Mouse (Mus musculus): ENCODE results near the gene Arid1b. TPM values are rescaled to one million over a fixed set of nuclear protein-coding genes. Genes with fewer than 3 reads are reported as not detected.

Arid1b gene
- total and polyA plus RNA-seq, 3 experiments = 11.6 to 49.1 (median 32.4) TPM

DNA sequence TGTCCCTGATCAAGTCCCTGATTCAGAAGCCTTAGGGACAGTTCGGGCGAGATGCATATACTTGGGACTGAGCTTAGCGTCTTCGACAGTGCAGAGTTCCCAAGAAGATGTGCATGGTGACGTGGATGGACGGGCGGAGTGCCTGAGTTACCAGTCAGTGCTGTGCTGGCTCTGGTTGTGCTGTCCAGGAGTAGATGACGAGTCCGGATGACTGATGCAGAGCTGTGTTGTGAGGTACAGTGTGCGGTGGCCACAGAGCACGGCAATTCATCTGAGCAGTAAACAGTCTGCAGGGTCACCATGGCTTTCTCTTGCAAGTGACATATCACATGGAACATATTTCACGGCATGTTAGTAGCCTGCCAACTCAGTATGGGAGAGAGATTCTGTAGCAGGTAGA, 176.2 kb downstream of the Arid1b start:
- no peak for TF ChIP-seq CTCF (IDR thresholded peaks at IDR 0.05; ENCODE audit: low read depth, low read length)
- no peak for TF ChIP-seq GATA1 (IDR thresholded peaks at IDR 0.05; ENCODE audit: borderline replicate concordance, low read length)
- peaks cover 28% of the 10 kb centered on the region for H3K36me3 ChIP-seq (replicated peaks)
- H3K27me3 ChIP-seq (ENCODE audit: insufficient read depth, low read length) = no peaks in the 10 kb centered on the region
- peaks cover 2% of the 10 kb centered on the region; the same call in 1 of the 2 replicates for H3K4me1 ChIP-seq (ENCODE audit: insufficient read depth, low read depth, low read length)
- no peak overlapping the region for H3K4me3 ChIP-seq (ENCODE audit: low read depth, low read length)
- H3K9me3 ChIP-seq (replicated peaks) = no peaks in the 10 kb centered on the region
- DNase-seq (ENCODE audit: low spot score) (no peak), ATAC-seq (ENCODE audit: extremely low read depth, insufficient number of reproducible peaks, low FRiP score, poor library complexity, severe bottlenecking) (no peak)

DNA sequence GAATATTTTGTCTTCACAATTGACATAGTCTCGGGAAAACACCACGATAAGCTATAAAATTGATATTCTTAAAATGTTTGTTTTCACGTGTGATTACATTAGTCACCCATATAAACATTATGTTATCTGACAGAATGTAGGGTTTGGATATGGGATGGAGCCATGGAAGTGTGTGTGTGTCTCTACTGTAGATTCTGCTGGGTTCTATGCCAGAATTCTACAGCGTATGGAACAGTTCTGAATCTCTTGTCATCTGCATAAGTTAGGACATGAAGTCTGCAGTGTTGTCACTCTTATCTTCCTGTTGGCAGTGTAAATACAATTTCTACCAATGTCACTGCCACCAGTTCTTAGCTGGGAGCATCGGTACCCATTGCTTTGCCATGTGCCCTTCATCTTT, 177.3 kb downstream of the Arid1b start:
- no peaks in the 10 kb centered on the region for H3K27me3 ChIP-seq (ENCODE audit: insufficient read depth, low read length)
- TF ChIP-seq GATA2 (IDR thresholded peaks at IDR 0.05; ENCODE audit: borderline replicate concordance, low read depth, low read length) (no peak), CTCF (IDR thresholded peaks at IDR 0.05; ENCODE audit: low read depth, low read length) (no peak), POLR2AphosphoS5 (IDR thresholded peaks at IDR 0.05; ENCODE audit: insufficient replicate concordance, low read depth, low read length) (no peak), TAL1 (conservative IDR thresholded peaks at IDR 0.05; ENCODE audit: low read depth, low read length) (no peak), GATA1 (IDR thresholded peaks at IDR 0.05; ENCODE audit: borderline replicate concordance, low read length) (no peak)
- ATAC-seq (ENCODE audit: extremely low read depth, insufficient number of reproducible peaks, low FRiP score, poor library complexity, severe bottlenecking) = no peak
- no peak for DNase-seq (ENCODE audit: low spot score)
- peaks cover 26% of the 10 kb centered on the region for H3K36me3 ChIP-seq (replicated peaks)
- no peaks in the 10 kb centered on the region for H3K9me3 ChIP-seq (replicated peaks)
- H3K4me1 ChIP-seq (ENCODE audit: insufficient read depth, low read depth, low read length) = no peaks in the 10 kb centered on the region; the same call in 1 of the 2 replicates
- no peak overlapping the region for H3K4me3 ChIP-seq (ENCODE audit: low read depth, low read length)

DNA sequence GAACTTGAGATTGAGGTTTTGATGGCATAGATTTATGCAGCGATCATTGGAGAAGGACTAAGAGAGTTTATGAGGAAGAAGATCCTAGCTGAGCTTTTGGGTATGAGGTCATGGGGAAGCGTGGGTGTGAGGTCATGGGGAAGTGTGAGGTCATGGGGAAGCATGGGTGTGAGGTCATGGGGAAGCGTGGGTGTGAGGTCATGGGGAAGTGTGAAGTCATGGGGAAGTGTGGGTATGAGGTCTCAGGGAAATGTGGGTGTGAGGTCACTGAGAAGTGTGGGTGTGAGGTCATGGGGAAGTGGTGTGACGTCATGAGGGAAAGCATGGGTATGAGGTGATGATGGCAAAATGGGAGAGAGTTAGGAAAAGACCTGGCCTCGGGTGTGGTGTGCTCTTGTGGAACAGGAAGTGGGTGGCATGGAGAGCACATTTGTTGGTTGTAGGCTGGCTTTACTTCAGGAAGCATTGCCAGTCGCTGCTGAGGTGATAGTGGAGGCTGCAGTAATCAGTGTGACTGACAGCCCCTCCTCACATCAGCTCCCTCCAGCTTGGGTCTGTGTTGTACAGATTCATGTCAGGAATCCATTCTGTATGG, 180.4 kb downstream of the Arid1b start:
- TF ChIP-seq TAL1 (conservative IDR thresholded peaks at IDR 0.05; ENCODE audit: low read depth, low read length) (no peak), POLR2AphosphoS5 (IDR thresholded peaks at IDR 0.05; ENCODE audit: insufficient replicate concordance, low read depth, low read length) (no peak), GATA2 (IDR thresholded peaks at IDR 0.05; ENCODE audit: borderline replicate concordance, low read depth, low read length) (no peak)
- ATAC-seq (ENCODE audit: extremely low read depth, insufficient number of reproducible peaks, low FRiP score, poor library complexity, severe bottlenecking) = no peak
- Histone ChIP-seq H3K4me1 (ENCODE audit: insufficient read depth, low read depth, low read length) (no peaks in the 10 kb centered on the region; the same call in 1 of the 2 replicates), H3K4me3 (ENCODE audit: low read depth, low read length) (no peak overlapping the region), H3K9me3 (replicated peaks) (no peaks in the 10 kb centered on the region), H3K27me3 (ENCODE audit: insufficient read depth, low read length) (no peaks in the 10 kb centered on the region), H3K36me3 (replicated peaks) (peaks cover 40% of the 10 kb centered on the region)
- DNase-seq (ENCODE audit: low spot score) = no peak

DNA sequence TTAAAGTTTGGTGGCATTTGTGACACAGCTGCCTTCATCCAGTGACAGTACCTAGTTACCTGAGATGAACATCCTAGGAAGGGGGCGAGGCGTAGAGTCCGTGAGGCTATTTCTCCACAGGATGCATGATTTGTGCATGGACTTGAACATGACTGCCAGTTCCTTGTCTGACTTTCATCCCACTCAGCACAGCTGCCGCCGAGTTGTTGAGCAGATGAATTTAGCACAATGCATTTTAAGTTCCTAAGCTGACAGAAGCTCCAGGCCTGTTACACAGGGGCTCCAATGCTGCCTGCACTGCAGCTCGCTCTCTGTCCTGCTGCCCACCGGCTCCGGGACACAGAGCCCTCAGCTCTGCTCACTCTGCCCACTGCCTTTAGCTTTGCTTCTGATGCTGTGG, 181.4 kb downstream of the Arid1b start:
- no peak for TF ChIP-seq CTCF (IDR thresholded peaks at IDR 0.05; ENCODE audit: low read depth, low read length)
- no peak for TF ChIP-seq GATA1 (IDR thresholded peaks at IDR 0.05; ENCODE audit: borderline replicate concordance, low read length)
- TF ChIP-seq GATA2 (IDR thresholded peaks at IDR 0.05; ENCODE audit: borderline replicate concordance, low read depth, low read length) = no peak
- no peak for DNase-seq (ENCODE audit: low spot score)
- Histone ChIP-seq H3K36me3 (replicated peaks) (peaks cover 32% of the 10 kb centered on the region), H3K9me3 (replicated peaks) (no peaks in the 10 kb centered on the region), H3K4me3 (ENCODE audit: low read depth, low read length) (no peak overlapping the region), H3K4me1 (ENCODE audit: insufficient read depth, low read depth, low read length) (peaks cover 2% of the 10 kb centered on the region; the same call in 1 of the 2 replicates), H3K27me3 (ENCODE audit: insufficient read depth, low read length) (no peaks in the 10 kb centered on the region)
- no peak for ATAC-seq (ENCODE audit: extremely low read depth, insufficient number of reproducible peaks, low FRiP score, poor library complexity, severe bottlenecking)

DNA sequence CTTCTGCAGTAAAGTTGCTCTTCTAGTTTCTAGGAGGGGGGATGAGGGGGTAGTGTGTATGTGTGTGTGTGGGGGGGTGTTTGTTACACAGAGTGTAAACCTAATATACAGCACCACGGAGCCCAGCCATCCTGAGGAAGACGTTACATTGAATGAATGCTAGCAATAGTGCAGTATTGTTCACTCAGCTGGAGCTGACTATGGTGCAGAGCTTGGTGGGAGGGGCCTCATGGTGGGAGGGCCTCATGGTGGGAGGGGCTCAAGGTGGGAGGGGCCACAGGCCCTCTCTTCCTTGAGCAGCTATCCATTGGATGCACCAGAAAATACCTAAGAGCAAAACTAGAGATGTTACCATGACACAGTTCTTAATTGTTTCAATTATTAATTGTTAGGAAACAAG, 182.2 kb downstream of the Arid1b start:
- H3K4me3 ChIP-seq (ENCODE audit: low read depth, low read length) = no peak overlapping the region
- H3K4me1 ChIP-seq (ENCODE audit: insufficient read depth, low read depth, low read length) = peaks cover 2% of the 10 kb centered on the region; the same call in 1 of the 2 replicates
- TF ChIP-seq POLR2AphosphoS5 (IDR thresholded peaks at IDR 0.05; ENCODE audit: insufficient replicate concordance, low read depth, low read length) (no peak), TAL1 (conservative IDR thresholded peaks at IDR 0.05; ENCODE audit: low read depth, low read length) (no peak), CTCF (IDR thresholded peaks at IDR 0.05; ENCODE audit: low read depth, low read length) (no peak), GATA2 (IDR thresholded peaks at IDR 0.05; ENCODE audit: borderline replicate concordance, low read depth, low read length) (no peak), GATA1 (IDR thresholded peaks at IDR 0.05; ENCODE audit: borderline replicate concordance, low read length) (no peak)
- H3K36me3 ChIP-seq (replicated peaks) = peaks cover 35% of the 10 kb centered on the region
- ATAC-seq (ENCODE audit: extremely low read depth, insufficient number of reproducible peaks, low FRiP score, poor library complexity, severe bottlenecking) = no peak
- DNase-seq (ENCODE audit: low spot score) = no peak
- no peaks in the 10 kb centered on the region for H3K27me3 ChIP-seq (ENCODE audit: insufficient read depth, low read length)
- H3K9me3 ChIP-seq (replicated peaks) = no peaks in the 10 kb centered on the region

DNA sequence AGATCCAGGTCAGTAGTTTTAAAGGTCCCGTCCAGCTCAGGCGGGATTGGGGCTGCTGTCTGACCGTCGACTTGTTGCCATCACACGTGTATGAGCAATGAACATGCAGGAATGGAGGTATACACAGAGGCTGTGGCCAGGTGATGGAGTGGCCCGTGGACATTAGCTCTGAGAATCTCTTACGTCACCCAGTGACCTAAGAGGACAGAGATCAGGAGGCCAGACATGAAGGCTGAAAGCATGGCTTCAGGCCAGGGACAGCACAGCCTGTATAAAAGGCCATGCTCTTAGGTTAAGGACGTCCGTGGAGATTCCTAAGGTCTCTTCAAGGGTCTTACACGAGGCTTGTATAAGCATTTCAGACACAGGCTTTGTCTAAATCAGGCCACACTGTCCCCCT, 184.4 kb downstream of the Arid1b start:
- no peak for DNase-seq (ENCODE audit: low spot score)
- ATAC-seq (ENCODE audit: extremely low read depth, insufficient number of reproducible peaks, low FRiP score, poor library complexity, severe bottlenecking) = no peak
- Histone ChIP-seq H3K27me3 (ENCODE audit: insufficient read depth, low read length) (no peaks in the 10 kb centered on the region), H3K4me1 (ENCODE audit: insufficient read depth, low read depth, low read length) (peaks cover 2% of the 10 kb centered on the region; the same call in 1 of the 2 replicates), H3K4me3 (ENCODE audit: low read depth, low read length) (no peak overlapping the region), H3K36me3 (replicated peaks) (peaks cover 43% of the 10 kb centered on the region), H3K9me3 (replicated peaks) (no peaks in the 10 kb centered on the region)
- TF ChIP-seq GATA2 (IDR thresholded peaks at IDR 0.05; ENCODE audit: borderline replicate concordance, low read depth, low read length) = no peak

DNA sequence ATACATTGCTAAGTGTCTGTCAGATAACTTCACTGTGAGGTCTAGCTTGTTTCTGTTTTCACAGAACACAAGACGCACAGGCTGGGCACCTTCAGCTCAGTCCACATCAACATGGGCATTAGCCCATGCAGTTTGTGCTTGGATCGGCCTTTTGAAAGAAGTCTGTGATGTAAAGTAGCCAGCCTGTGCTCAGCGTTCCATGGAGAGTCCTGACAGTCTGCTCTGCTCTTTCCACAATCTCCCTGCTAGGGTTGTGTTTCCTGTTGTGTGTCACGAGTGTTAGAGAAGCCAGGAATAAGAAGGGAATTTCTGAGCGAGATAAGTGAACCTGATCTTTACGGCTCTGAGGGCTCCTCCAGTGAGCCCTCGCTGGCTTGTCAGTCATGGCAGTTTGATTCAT, 184.9 kb downstream of the Arid1b start:
- no peak overlapping the region for H3K4me3 ChIP-seq (ENCODE audit: low read depth, low read length)

More for the DNA sequence above, 184.9 kb downstream of the Arid1b start:
- Histone ChIP-seq H3K9me3 (replicated peaks) (no peaks in the 10 kb centered on the region), H3K4me1 (ENCODE audit: insufficient read depth, low read depth, low read length) (peaks cover 2% of the 10 kb centered on the region; the same call in 1 of the 2 replicates), H3K27me3 (ENCODE audit: insufficient read depth, low read length) (no peaks in the 10 kb centered on the region), H3K36me3 (replicated peaks) (peaks cover 45% of the 10 kb centered on the region)
- DNase-seq (ENCODE audit: low spot score) = no peak
- no peak for ATAC-seq (ENCODE audit: extremely low read depth, insufficient number of reproducible peaks, low FRiP score, poor library complexity, severe bottlenecking)
- TF ChIP-seq POLR2AphosphoS5 (IDR thresholded peaks at IDR 0.05; ENCODE audit: insufficient replicate concordance, low read depth, low read length) (no peak), TAL1 (conservative IDR thresholded peaks at IDR 0.05; ENCODE audit: low read depth, low read length) (no peak), GATA2 (IDR thresholded peaks at IDR 0.05; ENCODE audit: borderline replicate concordance, low read depth, low read length) (no peak)
